Mouse (Mus musculus): ENCODE results near the gene Rfx7. TPM values are rescaled to one million over a fixed set of nuclear protein-coding genes. Genes with fewer than 3 reads are reported as not detected.

Rfx7 gene
- polyA plus RNA-seq, 1 experiment from 2014 or later, result 18.4 TPM

DNA sequence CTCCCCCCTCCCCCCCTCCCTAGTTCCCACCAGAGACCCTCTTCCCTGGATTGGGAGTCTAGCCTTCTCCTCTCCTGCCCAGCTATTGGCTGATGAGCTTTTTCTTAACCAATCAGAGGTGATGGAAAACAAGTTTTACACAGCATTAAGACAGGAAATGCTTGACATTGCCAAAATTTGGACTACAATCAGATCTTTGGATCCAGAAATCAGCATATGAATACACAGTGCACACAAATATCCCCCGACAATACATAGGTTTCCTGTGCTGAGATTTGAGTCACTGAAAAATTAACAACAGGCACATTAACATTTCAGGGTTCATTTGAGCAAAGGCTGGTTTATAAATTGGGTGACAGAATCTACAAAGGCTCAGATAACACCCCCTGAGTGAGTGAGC lies 125.7 kb downstream of the Rfx7 start:
- DNase-seq (ENCODE audit: low spot score), result no peak
- 94% methylated on average over 1 of the region's 1 CpGs for WGBS
- H3K4me1 ChIP-seq (ENCODE audit: control insufficient read depth, insufficient read depth, low read length), result peaks cover 15% of the 10 kb centered on the region

DNA sequence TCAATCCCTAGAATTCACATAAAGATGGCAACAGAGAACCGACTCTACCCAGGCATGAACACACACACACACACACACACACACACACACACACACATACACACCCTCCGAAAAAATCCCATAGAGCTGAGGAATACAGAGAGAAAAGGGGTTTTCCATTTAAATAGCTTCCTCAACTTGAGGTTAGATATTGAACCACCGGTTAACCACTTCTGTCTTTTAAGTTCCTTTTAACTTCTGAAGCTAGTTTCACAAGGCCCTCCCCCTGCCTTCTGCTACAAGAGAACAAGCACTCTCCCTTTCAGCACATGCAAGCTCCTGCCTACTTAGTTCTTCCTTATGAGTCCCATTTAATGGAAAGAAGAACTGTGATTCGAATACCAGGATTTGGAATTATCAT lies 128.1 kb downstream of the Rfx7 start:
- H3K36me3 ChIP-seq (ENCODE audit: control insufficient read depth, insufficient read depth, low read length), result peaks cover 4% of the 10 kb centered on the region; the same call in 1 of the 2 replicates
- H3K27me3 ChIP-seq (ENCODE audit: control insufficient read depth, insufficient read depth, low read length), result no peaks in the 10 kb centered on the region
- 81% methylated on average over 4 of the region's 4 CpGs for WGBS
- ATAC-seq (ENCODE audit: insufficient number of reproducible peaks, low FRiP score, low TSS enrichment, low read depth) (no peak), DNase-seq (ENCODE audit: low spot score) (no peak)
- no peaks in the 10 kb centered on the region for H3K9me3 ChIP-seq (ENCODE audit: control insufficient read depth, low read length)
- no peak overlapping the region for H3K4me2 ChIP-seq (ENCODE audit: low read depth, severe bottlenecking)
- H3K27ac ChIP-seq (replicated peaks; ENCODE audit: low read depth, low read length), result no peak overlapping the region
- no peak overlapping the region for H3K9ac ChIP-seq (ENCODE audit: low read length)
- peaks cover 20% of the 10 kb centered on the region for H3K4me1 ChIP-seq (ENCODE audit: control insufficient read depth, insufficient read depth, low read length)
- H3K4me3 ChIP-seq (ENCODE audit: low read depth, low read length), result no peak overlapping the region

More for the DNA sequence above, 125.7 kb downstream of the Rfx7 start:
- Histone ChIP-seq H3K27me3 (ENCODE audit: control insufficient read depth, insufficient read depth, low read length) (no peaks in the 10 kb centered on the region), H3K4me3 (ENCODE audit: low read depth, low read length) (no peak overlapping the region), H3K9ac (ENCODE audit: low read length) (no peak overlapping the region), H3K4me2 (ENCODE audit: low read depth, severe bottlenecking) (no peak overlapping the region), H3K9me3 (ENCODE audit: control insufficient read depth, low read length) (no peaks in the 10 kb centered on the region), H3K27ac (replicated peaks; ENCODE audit: low read depth, low read length) (no peak overlapping the region), H3K36me3 (ENCODE audit: control insufficient read depth, insufficient read depth, low read length) (no peaks in the 10 kb centered on the region)
- ATAC-seq (ENCODE audit: insufficient number of reproducible peaks, low FRiP score, low TSS enrichment, low read depth), result no peak

DNA sequence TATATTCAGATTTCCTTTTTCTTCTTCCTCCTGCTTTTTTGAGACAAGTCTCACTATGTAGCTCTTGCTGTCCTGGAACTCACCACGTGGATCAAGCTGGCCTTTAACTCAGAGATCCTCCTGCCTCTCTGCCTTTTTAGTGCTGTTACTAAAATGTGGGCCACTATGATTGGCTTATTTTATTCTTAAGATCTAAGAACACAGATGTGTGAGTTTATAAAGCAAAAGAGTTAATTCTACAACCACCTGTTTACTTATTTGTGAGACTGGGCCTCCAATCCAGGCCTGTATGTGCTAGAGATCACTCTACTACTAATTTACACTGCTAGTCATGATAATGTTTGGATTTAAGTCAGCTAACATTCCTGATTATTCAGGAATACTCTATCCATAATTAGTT lies 128.9 kb downstream of the Rfx7 start:
- Histone ChIP-seq H3K27me3 (ENCODE audit: control insufficient read depth, insufficient read depth, low read length) (no peaks in the 10 kb centered on the region), H3K4me2 (ENCODE audit: low read depth, severe bottlenecking) (no peak overlapping the region; the same call in 1 of the 2 replicates), H3K27ac (replicated peaks; ENCODE audit: low read depth, low read length) (no peak overlapping the region; the same call in 1 of the 2 replicates), H3K9ac (ENCODE audit: low read length) (no peak overlapping the region), H3K4me1 (ENCODE audit: control insufficient read depth, insufficient read depth, low read length) (peaks cover 22% of the 10 kb centered on the region), H3K9me3 (ENCODE audit: control insufficient read depth, low read length) (no peaks in the 10 kb centered on the region), H3K36me3 (ENCODE audit: control insufficient read depth, insufficient read depth, low read length) (peaks cover 4% of the 10 kb centered on the region; the same call in 1 of the 2 replicates), H3K4me3 (ENCODE audit: low read depth, low read length) (no peak overlapping the region)
- 59% methylated on average over 1 of the region's 1 CpGs for WGBS
- no peak for DNase-seq (ENCODE audit: low spot score)
- no peak for ATAC-seq (ENCODE audit: insufficient number of reproducible peaks, low FRiP score, low TSS enrichment, low read depth)

DNA sequence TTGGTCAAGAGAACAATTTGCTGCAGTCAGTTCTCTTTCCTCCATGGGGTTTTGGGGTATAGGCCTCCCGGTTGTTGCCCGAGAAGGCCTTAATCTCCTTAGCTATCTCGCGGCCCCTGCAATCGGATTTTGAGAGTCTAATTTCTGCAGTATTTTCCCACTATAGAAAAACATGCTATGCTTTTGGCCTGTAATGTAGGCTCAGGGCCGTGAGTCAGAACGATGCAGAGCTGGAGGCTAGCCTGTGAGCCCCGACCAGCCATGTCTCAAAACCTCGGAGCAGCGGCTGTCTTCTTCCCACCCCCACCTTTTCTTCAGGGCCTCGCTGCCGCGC lies 129.5 kb downstream of the Rfx7 start:
- H3K36me3 ChIP-seq (ENCODE audit: control insufficient read depth, insufficient read depth, low read length), result peaks cover 4% of the 10 kb centered on the region; the same call in 1 of the 2 replicates
- H3K4me1 ChIP-seq (ENCODE audit: control insufficient read depth, insufficient read depth, low read length), result peaks cover 21% of the 10 kb centered on the region
- peak overlapping the region; percentile 100 for H3K9ac ChIP-seq (ENCODE audit: low read length)
- H3K4me2 ChIP-seq (ENCODE audit: low read depth, severe bottlenecking), result peak overlapping the region; percentile 89
- no peaks in the 10 kb centered on the region for H3K9me3 ChIP-seq (ENCODE audit: control insufficient read depth, low read length)
- H3K27me3 ChIP-seq (ENCODE audit: control insufficient read depth, insufficient read depth, low read length), result no peaks in the 10 kb centered on the region
- WGBS, result 1% methylated on average over 13 of the region's 13 CpGs
- H3K4me3 ChIP-seq (ENCODE audit: low read depth, low read length), result peak overlapping the region; percentile 99
- H3K27ac ChIP-seq (replicated peaks; ENCODE audit: low read depth, low read length), result peak overlapping the region; percentile 100
- no peak for DNase-seq (ENCODE audit: low spot score)
- no peak for ATAC-seq (ENCODE audit: insufficient number of reproducible peaks, low FRiP score, low TSS enrichment, low read depth)

DNA sequence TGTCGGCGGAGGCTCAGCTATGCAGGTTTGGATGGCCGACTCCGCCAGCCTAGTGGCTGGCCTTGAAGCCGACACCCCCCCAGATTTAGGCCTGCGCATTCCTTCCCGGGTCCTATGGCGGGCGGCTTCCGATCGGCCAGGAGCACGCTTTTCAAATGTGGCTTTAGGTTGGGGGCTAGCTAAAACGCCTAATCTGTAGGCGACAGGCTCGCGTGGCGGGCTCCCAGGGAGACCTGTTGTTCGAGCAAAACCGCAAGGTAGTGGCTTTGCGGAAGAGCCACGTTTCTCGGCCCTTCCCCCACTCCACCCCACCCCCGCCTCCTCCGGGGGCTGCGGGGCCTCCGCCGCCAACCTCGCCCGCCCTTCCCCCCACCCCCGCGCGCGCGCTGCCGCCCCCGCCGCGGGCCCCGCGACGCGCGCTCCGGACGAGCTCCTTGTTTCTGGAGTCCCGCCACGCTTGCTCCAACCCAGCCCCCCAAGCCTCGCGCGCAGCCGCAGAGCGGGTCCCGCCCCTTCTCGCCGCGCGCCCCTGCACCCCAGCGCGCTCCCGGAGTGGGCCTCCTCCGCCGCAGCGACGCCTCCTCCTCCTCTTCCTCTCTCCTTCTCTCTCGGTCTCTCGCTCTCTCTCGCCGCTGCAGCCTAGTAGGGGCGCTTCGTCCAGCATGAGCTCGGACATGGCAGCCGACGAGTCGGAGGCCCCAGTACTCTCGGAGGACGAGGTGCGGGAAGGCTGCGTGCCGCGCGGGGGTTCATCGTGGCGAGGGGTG lies 130.0 kb downstream of the Rfx7 start, which contains the start of gene Nedd4:
Gene Nedd4, plus strand, starts transcription at position 452 of the 767 bp plus-strand sequence.
- peaks cover 9% of the 10 kb centered on the region; the same call in 1 of the 2 replicates for H3K36me3 ChIP-seq (ENCODE audit: control insufficient read depth, insufficient read depth, low read length)
- H3K4me2 ChIP-seq (ENCODE audit: low read depth, severe bottlenecking), result peak within 1 kb of the TSS; percentile 89
- H3K9ac ChIP-seq (ENCODE audit: low read length), result peak within 1 kb of the TSS; percentile 100
- H3K4me1 ChIP-seq (ENCODE audit: control insufficient read depth, insufficient read depth, low read length), result peaks cover 19% of the 10 kb centered on the region
- no peaks in the 10 kb centered on the region for H3K9me3 ChIP-seq (ENCODE audit: control insufficient read depth, low read length)
- WGBS, result 1% methylated on average over 56 of the region's 83 CpGs
- ATAC-seq (ENCODE audit: insufficient number of reproducible peaks, low FRiP score, low TSS enrichment, low read depth) (peak; percentile 91), DNase-seq (ENCODE audit: low spot score) (peak; percentile 99)
- no peaks in the 10 kb centered on the region for H3K27me3 ChIP-seq (ENCODE audit: control insufficient read depth, insufficient read depth, low read length)
- H3K4me3 ChIP-seq (ENCODE audit: low read depth, low read length), result peak within 1 kb of the TSS; percentile 99
- peak within 1 kb of the TSS; percentile 100 for H3K27ac ChIP-seq (replicated peaks; ENCODE audit: low read depth, low read length)

DNA sequence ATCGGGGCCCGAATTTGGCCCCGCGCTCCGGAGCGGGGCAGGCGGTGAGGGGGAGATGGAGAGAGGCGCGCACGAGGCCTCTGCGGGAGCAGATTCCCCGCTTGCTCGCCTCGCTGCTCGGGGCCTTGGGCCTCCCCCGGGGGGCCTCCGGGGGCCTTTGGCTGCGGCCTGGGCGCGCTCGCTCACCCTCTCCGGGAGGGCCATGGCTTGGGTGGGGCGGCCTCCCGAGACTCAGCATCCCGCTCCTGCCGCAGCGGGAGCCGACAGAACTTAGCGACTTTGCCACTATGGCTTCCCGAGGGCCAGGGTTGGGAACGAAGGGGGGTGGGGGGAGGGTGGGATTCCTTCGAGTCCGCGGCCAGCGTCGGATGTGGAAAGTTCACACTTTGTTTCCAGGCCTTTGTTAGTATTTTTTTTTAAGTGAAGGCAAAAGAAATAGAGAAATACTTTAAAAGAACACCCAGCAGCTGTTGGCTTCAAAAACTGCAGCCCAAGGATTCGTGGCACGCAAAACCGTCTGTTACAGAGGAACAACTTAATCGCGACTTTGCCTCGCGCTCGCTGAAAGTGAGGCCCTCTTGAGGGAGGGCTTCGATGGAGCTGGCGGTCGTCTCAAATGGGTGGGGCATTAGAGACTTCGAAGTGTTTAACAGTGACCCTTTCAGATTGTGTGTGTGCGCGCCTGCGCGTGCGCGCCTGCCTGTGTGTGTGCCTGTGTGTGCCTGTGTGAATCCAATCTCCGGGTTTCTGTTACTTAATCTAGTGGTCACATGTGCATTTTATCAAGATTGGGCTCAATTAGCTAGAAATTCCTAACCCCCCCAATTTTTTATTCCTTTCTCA lies 130.9 kb downstream of the Rfx7 start:
- H3K9ac ChIP-seq (ENCODE audit: low read length), result peak overlapping the region; percentile 100
- H3K27me3 ChIP-seq (ENCODE audit: control insufficient read depth, insufficient read depth, low read length), result no peaks in the 10 kb centered on the region
- no peaks in the 10 kb centered on the region for H3K9me3 ChIP-seq (ENCODE audit: control insufficient read depth, low read length)
- peaks cover 19% of the 10 kb centered on the region for H3K4me1 ChIP-seq (ENCODE audit: control insufficient read depth, insufficient read depth, low read length)
- H3K4me2 ChIP-seq (ENCODE audit: low read depth, severe bottlenecking), result peak overlapping the region; percentile 89
- peak; percentile 88 for DNase-seq (ENCODE audit: low spot score)
- under 1% methylated on average over 49 of the region's 55 CpGs for WGBS
- peak; percentile 65 for ATAC-seq (ENCODE audit: insufficient number of reproducible peaks, low FRiP score, low TSS enrichment, low read depth)
- peaks cover 9% of the 10 kb centered on the region; the same call in 1 of the 2 replicates for H3K36me3 ChIP-seq (ENCODE audit: control insufficient read depth, insufficient read depth, low read length)
- H3K4me3 ChIP-seq (ENCODE audit: low read depth, low read length), result peak overlapping the region; percentile 99
- H3K27ac ChIP-seq (replicated peaks; ENCODE audit: low read depth, low read length), result peak overlapping the region; percentile 100

DNA sequence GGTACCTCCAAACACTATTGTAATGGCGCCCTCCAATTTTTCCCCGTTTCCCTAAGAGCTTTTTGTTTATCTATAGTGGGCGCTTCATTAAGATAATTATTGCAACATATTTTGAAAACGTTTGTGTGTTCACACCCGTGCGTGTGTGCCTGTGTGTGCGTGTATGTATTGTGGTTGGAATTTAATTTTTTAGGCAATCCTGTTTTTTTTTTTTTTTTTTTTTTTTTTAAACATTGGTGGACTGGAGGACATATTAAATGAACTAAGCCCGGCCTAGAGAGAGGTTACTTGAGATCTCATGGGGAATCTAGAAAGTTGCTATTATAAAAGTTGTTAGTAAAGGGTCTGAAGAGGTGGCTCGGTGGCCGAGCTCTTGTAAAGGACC lies 131.5 kb downstream of the Rfx7 start:
- DNase-seq (ENCODE audit: low spot score) (no peak), ATAC-seq (ENCODE audit: insufficient number of reproducible peaks, low FRiP score, low TSS enrichment, low read depth) (no peak)
- WGBS, result 13% methylated on average over 10 of the region's 10 CpGs
- no peaks in the 10 kb centered on the region for H3K27me3 ChIP-seq (ENCODE audit: control insufficient read depth, insufficient read depth, low read length)
- H3K9me3 ChIP-seq (ENCODE audit: control insufficient read depth, low read length), result no peaks in the 10 kb centered on the region
- H3K27ac ChIP-seq (replicated peaks; ENCODE audit: low read depth, low read length), result peak overlapping the region; percentile 100
- H3K4me2 ChIP-seq (ENCODE audit: low read depth, severe bottlenecking), result peak overlapping the region; percentile 89
- H3K4me3 ChIP-seq (ENCODE audit: low read depth, low read length), result peak overlapping the region; percentile 99
- peaks cover 19% of the 10 kb centered on the region for H3K4me1 ChIP-seq (ENCODE audit: control insufficient read depth, insufficient read depth, low read length)
- peak overlapping the region; percentile 100 for H3K9ac ChIP-seq (ENCODE audit: low read length)
- H3K36me3 ChIP-seq (ENCODE audit: control insufficient read depth, insufficient read depth, low read length), result peaks cover 9% of the 10 kb centered on the region; the same call in 1 of the 2 replicates

Data from limb, embryonic 11.5 days (tissue).